Mouse (Mus musculus): ENCODE results near the gene Cstf1.

GRCm38 (mm10) chr2:172418208-172418607 lies 47.7 kb downstream of the Cstf1 start:
- TF ChIP-seq CTCF (conservative IDR thresholded peaks at IDR 0.05 in 1 of 2, IDR thresholded peaks at IDR 0.05 in 1 of 2; ENCODE audit: low read depth in 2 of 2, low read length in 2 of 2), result no peak
- TF ChIP-seq RAD21 (IDR thresholded peaks at IDR 0.05; ENCODE audit: low read depth, low read length), result no peak
- TF ChIP-seq JUND (conservative IDR thresholded peaks at IDR 0.05; ENCODE audit: low read depth, low read length), result no peak; the same call in 1 of the 2 replicates
- no peak for TF ChIP-seq ELF1 (IDR thresholded peaks at IDR 0.05; ENCODE audit: low read depth, low read length)
- 0 out of 2 replicates have a peak, but pooled peaks have one; percentile 8 for TF ChIP-seq NRF1 (IDR thresholded peaks at IDR 0.05; ENCODE audit: low read depth, low read length)
- no peak for TF ChIP-seq MXI1 (IDR thresholded peaks at IDR 0.05; ENCODE audit: low read depth, low read length)
- no peak for TF ChIP-seq MAZ (IDR thresholded peaks at IDR 0.05; ENCODE audit: low read depth, low read length)
- no peak for TF ChIP-seq BHLHE40 (IDR thresholded peaks at IDR 0.05; ENCODE audit: low read depth, low read length)
- TF ChIP-seq EP300 (IDR thresholded peaks at IDR 0.05; ENCODE audit: low read length), result peak; percentile 72
- TF ChIP-seq TBP (conservative IDR thresholded peaks at IDR 0.05; ENCODE audit: low read depth, low read length), result no peak
- TF ChIP-seq POLR2A (IDR thresholded peaks at IDR 0.05; ENCODE audit: low read depth, low read length), result no peak
